Mouse (Mus musculus) inflammation-experienced regulatory T-cells, adult 6 months (primary cell): ENCODE results near the gene Kctd2. TPM values are rescaled to one million over a fixed set of nuclear protein-coding genes. Genes with fewer than 3 reads are reported as not detected.
"Not testable (repeated sequence)": the region's sequence is repeated elsewhere in the genome, so short reads cannot be mapped to it uniquely, and the experiment has no call there.

Experiments
- ATAC-seq: one replicate; pipeline ENCODE4 v1.8.0; 2017
- polyA plus RNA-seq, 3 experiments: library from polyadenylated mRNA; unstranded; fragments of 100-300 nt; shearing (Covaris generic); gene quantifications; one replicate each; pipeline ENCODE4 v1.2.1; 2017

The Kctd2 gene
- polyA plus RNA-seq = 10 to 100 TPM in 2 of 3 experiments, 1 to 10 TPM in 1; 5.6 to 15.7 (median 14.9) TPM

DNA sequence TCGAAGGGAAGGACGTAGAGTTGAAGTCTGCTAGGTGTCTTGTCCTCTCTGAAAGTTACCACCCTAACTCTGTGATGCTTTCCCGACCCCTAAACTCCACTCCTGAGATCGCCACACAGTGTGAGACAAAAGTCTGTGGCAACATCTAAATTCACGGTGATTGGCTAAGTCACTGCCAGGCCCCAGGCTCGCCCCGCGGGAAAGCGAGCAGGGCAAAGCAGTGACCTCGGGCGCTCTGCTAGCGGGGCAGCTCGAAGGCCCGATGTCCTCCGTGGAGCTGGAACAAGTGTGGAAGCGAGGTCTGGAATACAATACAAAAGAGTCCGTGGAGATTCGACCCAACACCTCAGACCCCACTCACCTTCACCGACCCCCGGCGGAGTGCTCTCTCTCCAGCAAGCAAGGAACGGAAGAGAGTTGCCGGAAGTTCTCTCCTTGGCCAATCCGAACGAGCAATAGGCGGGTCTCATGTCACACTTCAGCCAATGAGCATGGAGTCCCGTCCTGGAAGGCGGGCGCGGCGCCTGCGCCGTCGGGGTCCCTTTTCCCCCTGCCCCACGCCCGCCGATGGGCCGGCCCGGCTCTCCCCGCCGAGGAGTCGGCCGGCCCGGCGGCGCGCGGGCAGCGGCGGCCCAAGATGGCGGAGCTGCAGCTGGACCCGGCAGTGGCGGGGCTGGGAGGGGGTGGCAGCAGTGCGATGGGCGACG, at the start of gene Kctd2, which contains the start of gene Atp5h:
Gene Kctd2, plus strand, starts transcription at position 598 of the 707 bp plus-strand sequence.
Gene Atp5h, minus strand, starts transcription at position 432 of the 707 bp plus-strand sequence.
- peak; percentile 95 for ATAC-seq

- no peak for ATAC-seq
Measured at GRCm38 (mm10) chr11:115370368-115370767, 49.6 kb upstream of the Kctd2 start.

DNA sequence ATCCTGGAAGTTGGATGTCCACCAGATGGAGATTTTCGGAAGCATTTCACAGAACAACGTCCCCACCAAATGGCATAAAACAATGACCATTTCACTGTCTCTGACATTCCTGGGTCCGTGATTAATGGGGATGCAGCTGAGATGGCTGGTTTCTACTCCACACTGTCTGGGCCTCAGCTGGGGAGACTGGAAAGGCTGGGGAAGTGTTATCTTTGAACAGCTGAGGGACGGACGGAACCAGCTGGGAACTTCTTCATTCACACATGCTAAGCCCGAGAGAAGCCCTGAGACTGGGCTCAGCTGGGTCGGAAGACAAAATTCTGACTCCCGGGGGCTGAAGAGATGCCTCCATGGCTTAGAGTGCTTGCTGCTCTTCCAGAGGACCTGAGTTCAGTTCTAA, 48.6 kb upstream of the Kctd2 start:
- no peak for ATAC-seq

- no peak for ATAC-seq
Measured at GRCm38 (mm10) chr11:115372015-115372414, 47.9 kb upstream of the Kctd2 start.

DNA sequence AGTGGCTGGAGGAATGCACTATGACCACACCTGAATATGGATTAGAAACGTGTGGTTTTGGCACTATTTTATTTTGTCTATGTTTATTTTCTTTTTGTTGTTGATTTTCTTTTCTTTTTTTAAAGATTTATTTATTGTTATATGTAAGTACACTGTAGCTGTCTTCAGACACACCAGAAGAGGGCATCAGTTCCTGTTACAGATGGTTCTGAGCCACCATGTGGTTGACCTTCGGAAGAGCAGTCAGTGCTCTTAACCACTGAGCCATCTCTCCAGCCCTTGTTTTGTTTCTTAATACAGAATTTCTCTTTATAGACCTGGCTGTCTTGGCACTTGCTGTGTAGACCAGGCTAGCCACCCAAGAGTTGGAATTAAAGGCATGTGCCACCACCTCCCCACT, 47.2 kb upstream of the Kctd2 start:
- no peak for ATAC-seq

- ATAC-seq = no peak
Measured at GRCm38 (mm10) chr11:115373805-115374694, 45.9 kb upstream of the Kctd2 start.

DNA sequence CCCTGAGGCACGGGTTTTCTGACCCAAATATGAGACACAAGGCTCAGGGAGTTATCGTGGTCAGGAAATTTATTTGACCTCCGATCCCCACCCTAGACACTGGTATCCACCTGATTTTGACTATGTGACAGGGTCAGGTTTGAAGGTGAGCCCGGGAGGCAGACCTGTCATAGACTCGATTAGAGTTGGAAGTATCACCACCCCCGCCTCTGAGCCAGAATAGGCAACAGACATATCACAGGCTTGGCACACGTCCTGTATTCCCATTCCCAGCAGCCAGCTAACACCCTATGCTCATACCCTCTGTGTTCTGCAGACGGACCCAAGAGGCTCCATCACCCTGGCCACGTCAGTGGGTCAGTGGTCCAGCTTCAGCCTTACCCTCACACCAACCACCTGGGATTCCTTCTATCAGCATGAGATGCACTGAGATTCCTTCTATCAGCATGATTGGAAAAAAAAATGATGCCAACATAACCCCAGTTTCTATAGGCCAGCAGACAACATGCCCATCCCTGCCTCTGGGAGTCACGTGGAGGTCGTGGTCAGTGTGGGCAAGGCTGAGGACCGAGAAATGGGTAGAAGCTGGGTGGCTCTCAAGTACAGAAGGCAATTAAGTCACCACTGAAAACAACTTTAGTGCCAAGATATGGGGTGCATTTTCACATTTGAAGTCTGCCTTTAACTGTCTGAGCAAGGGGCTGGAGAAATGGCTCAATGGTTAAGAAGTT, 45.1 kb upstream of the Kctd2 start:
- no peak for ATAC-seq

GRCm38 (mm10) chr11:115376722-115377121, 43.2 kb upstream of the Kctd2 start:
- no peak for ATAC-seq

DNA sequence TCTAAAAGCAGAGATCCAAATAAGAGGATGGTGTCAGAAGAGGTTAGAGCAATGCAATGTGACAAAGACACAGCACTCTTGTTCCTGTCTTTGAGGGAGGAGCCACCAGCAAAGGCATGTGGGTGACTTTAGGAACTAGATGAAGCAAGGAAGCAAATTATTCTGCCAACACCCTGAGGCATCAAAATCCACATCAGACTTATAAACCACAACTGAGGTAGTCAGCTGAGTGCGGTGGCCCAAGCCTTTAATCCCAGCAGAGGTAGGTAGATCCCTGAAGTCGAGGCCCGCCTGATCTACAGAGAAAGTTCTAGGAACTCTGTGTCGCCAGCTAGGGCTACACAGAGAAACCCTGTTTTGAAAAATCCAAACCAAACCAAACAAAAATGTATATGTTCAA, 42.7 kb upstream of the Kctd2 start:
- ATAC-seq = no peak

- ATAC-seq = no peak
Measured at GRCm38 (mm10) chr11:115377854-115378253, 42.1 kb upstream of the Kctd2 start.

GRCm38 (mm10) chr11:115381276-115381675, 38.7 kb upstream of the Kctd2 start:
- ATAC-seq = no peak

DNA sequence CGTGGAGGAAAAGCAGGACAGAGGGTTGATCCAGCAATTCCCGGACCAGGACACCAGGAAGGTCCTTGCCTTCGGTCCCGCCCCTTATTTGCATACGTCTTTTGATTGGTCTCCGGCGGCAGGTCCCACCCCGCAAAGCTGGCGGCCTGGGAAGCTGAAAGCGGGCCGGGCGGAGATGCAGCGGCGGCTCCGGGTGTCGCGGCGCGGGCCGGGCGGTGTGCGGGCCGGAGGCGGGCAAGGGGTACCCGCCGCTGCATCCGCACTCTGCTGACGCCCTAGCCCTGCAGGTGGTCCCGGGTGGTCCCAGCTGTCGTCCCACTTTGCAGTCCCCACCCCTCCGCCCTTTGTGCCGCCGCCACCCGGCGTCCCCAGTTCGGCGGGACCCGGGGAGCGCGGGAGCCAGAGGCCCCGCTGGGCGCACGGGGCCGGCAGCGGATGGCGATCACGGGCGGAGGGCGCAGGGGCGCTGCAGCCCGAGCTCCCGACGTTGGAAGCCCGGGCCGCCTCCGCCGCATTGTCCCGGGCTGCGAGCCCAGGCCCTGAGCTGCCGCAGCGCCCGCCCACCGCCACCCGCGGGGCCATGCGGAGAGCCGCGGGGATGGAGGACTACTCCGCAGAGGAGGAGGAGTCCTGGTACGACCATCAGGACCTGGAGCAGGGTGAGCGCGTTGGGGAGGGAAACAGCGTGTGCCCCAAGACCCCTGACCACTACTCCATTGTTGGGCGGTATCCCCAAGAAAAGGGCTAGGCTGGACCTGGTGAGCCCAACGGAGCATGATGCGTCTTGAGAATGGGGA, 38.0 kb upstream of the Kctd2 start, which contains the start of gene Cdr2l:
Gene Cdr2l, plus strand, starts transcription at position 174 of the 797 bp plus-strand sequence.
- ATAC-seq = no peak

GRCm38 (mm10) chr11:115382891-115383290, 37.0 kb upstream of the Kctd2 start:
- no peak for ATAC-seq

DNA sequence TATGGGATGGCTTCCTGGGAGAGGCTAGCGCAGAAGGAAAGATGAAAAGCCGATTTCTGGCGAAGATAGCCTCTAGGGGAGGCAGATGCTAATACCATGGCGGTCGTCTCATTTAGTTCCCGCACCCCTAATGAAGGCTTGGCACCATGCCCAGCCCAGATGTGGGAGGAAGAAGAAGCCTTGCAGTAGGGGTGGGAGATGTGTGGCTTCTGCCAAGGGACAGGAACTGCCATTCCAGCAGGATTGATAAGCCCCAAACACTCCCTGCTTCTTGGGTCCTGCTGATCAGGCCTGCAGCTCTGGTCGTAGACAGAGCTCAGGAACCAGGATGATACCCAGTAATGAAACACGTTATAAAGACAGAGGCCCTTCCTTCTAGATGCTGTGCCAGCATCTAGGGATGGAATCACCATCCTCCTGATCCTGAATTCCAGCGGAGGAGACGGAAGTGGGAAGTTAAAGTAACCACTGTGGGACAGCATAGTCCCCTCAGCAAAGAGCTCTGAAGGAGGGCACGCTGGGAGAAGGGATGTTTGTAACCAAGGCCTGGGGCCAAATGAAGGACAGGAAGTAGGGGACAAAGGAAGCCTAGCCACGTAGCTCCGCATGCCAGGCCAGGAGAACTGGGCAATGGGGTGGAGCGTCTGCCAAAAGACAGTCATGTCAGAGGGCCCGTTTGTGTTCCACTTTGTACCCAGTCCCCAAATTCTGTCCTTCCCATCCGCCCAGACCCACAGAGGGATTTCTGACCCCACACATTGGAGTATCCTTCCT, 36.0 kb upstream of the Kctd2 start:
- ATAC-seq = no peak

DNA sequence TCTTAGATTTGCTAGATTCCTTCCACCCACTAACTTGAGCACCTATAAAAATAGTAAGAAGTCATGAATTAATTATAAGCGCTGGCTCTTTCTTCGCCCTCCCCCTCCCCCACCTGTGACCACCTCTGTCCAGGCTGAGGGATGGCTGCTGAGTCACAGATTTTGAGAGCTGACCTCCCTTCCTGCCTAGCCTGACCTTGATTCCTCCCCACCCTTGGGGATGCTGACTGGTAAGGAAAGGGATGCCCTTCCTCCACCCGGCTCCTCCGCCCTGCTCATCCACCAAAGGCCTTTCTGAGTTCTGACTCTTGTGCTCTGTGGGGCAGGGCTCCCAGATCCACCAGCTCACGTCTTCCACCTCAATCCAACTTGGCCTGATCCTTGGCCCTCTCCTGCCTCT, 35.3 kb upstream of the Kctd2 start:
- ATAC-seq = no peak

- ATAC-seq = not testable (repeated sequence)
Measured at GRCm38 (mm10) chr11:115386859-115387258, 33.1 kb upstream of the Kctd2 start.

DNA sequence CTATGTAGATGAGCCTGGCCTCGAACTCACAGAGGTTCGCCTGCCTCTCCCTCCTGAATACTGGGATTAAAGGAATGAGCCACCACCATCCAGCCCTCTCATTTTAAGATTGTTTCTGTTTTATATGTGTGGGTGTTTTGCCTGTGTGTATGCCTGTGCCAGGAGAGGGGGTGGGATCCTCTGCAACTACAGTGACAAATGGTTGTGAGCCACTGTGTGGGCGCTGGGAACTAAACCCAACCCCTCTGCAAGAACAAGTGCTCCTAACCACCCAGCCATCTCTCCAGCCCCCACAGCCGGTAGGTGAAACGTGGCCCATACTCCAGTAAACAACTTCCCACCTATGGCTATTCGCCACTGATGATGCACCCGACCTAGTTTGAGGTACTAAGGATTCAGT, 28.6 kb upstream of the Kctd2 start:
- ATAC-seq = no peak

DNA sequence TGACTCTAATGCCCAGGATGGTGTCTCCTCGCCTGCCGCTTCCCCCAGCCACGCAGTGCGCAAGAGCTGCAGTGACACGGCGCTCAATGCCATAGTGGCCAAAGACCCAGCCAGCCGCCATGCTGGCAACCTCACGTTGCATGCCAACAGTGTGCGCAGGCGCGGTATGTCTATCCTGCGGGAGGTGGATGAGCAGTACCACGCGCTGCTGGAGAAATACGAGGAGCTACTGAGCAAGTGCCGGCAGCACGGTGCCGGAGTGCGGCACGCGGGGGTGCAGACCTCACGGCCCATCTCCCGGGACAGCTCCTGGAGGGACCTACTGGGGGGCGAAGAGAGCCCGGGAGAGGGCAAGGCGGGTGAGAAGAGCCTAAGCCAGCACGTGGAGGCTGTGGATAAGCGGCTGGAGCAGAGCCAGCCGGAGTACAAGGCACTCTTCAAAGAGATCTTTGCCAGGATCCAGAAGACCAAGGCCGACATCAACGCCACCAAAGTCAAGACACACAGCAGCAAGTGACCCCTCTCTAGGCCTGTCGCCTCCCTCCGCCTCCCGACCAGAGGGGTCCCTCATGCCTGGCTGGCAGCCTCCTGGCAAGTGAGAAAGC, 26.1 kb upstream of the Kctd2 start:
- ATAC-seq = no peak

- ATAC-seq = no peak
Measured at GRCm38 (mm10) chr11:115398085-115398484, 21.8 kb upstream of the Kctd2 start.

GRCm38 (mm10) chr11:115400126-115400525, 19.8 kb upstream of the Kctd2 start:
- no peak for ATAC-seq
